Mouse (Mus musculus): ENCODE data around the gene Ttc3. TPM values are rescaled to one million over a fixed set of nuclear protein-coding genes. Genes with fewer than 3 reads are reported as not detected.

Ttc3 gene
- polyA plus RNA-seq, 1 experiment from 2014 or later = 56.6 TPM

DNA sequence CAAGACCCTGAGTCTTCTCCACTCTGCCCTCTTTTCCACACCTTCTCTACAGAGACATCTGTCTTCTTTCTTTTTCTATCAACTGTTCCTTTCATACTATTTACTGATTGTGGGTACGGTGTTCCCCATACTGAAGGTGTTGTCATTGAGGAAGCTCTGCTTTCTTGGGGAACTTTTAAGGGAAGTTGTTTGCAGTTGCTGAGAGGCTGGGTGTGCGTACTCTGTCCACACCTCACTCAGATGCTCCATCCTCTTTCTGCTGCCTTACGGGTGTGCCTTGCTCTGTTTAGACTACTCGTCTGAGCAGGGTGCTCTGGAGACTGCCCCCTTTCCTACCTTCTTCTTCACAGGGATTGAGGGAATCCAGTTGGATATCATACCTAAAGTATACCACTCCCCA is 21.9 kb downstream of the Ttc3 start:
- no peak overlapping the region for H3K9ac ChIP-seq (ENCODE audit: low read depth, low read length)
- no peak for ATAC-seq
- WGBS = 70% methylated on average over 4 of the region's 4 CpGs

DNA sequence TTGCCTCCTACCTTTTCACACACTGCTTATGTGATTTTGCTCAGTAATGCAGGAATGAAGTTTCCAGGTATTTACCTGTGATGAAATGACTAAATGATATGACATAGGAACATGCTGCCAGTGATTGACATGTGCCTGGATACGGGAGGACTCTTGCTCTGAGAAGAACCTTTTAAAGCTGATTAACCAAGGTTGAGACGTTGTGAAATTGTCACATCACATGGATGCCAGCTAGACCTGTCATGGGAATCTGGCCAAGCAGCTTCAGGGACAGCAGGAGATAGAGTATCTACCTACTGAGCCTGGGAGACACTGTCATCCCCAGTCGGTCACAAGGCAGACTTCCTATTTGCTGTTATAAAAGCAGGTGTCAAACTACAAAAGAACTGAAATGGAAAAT is 24.6 kb downstream of the Ttc3 start:
- no peaks in the 10 kb centered on the region for H3K9me3 ChIP-seq (ENCODE audit: control insufficient read depth)
- WGBS = 64% methylated on average over 3 of the region's 3 CpGs
- no peak overlapping the region for H3K4me3 ChIP-seq (ENCODE audit: low read depth, low read length)
- no peaks in the 10 kb centered on the region for H3K27me3 ChIP-seq (replicated peaks; ENCODE audit: control insufficient read depth, insufficient read depth, low read length)
- H3K9ac ChIP-seq (ENCODE audit: low read depth, low read length) = no peak overlapping the region
- peaks cover 8% of the 10 kb centered on the region; the same call in 1 of the 2 replicates for H3K36me3 ChIP-seq (ENCODE audit: control insufficient read depth, insufficient read depth)
- H3K27ac ChIP-seq (ENCODE audit: low read depth, low read length) = no peak overlapping the region
- H3K4me2 ChIP-seq (replicated peaks; ENCODE audit: low read depth) = no peak overlapping the region
- H3K4me1 ChIP-seq (replicated peaks; ENCODE audit: control insufficient read depth, insufficient read depth, low read length) = no peaks in the 10 kb centered on the region
- no peak for TF ChIP-seq CTCF (IDR thresholded peaks at IDR 0.05; ENCODE audit: low read depth)
- ATAC-seq = no peak

More for the DNA sequence above, 21.9 kb downstream of the Ttc3 start:
- Histone ChIP-seq H3K4me2 (replicated peaks; ENCODE audit: low read depth) (no peak overlapping the region), H3K27ac (ENCODE audit: low read depth, low read length) (no peak overlapping the region), H3K36me3 (ENCODE audit: control insufficient read depth, insufficient read depth) (0 out of 2 replicates have a peak, but pooled peaks cover 5% of the 10 kb centered on the region), H3K27me3 (replicated peaks; ENCODE audit: control insufficient read depth, insufficient read depth, low read length) (no peaks in the 10 kb centered on the region), H3K9me3 (ENCODE audit: control insufficient read depth) (no peaks in the 10 kb centered on the region), H3K4me3 (ENCODE audit: low read depth, low read length) (no peak overlapping the region), H3K4me1 (replicated peaks; ENCODE audit: control insufficient read depth, insufficient read depth, low read length) (no peaks in the 10 kb centered on the region)
- no peak for TF ChIP-seq CTCF (IDR thresholded peaks at IDR 0.05; ENCODE audit: low read depth)

- H3K27ac ChIP-seq (ENCODE audit: low read depth, low read length) = no peak overlapping the region
- no peak overlapping the region for H3K9ac ChIP-seq (ENCODE audit: low read depth, low read length)
- no peak overlapping the region for H3K4me2 ChIP-seq (replicated peaks; ENCODE audit: low read depth)
- H3K4me3 ChIP-seq (ENCODE audit: low read depth, low read length) = no peak overlapping the region
- H3K36me3 ChIP-seq (ENCODE audit: control insufficient read depth, insufficient read depth) = peaks cover 8% of the 10 kb centered on the region; the same call in 1 of the 2 replicates
- TF ChIP-seq CTCF (IDR thresholded peaks at IDR 0.05; ENCODE audit: low read depth) = no peak
- ATAC-seq = no peak
- no peaks in the 10 kb centered on the region for H3K9me3 ChIP-seq (ENCODE audit: control insufficient read depth)
- WGBS = 50% methylated on average over 7 of the region's 7 CpGs
- H3K4me1 ChIP-seq (replicated peaks; ENCODE audit: control insufficient read depth, insufficient read depth, low read length) = no peaks in the 10 kb centered on the region
- H3K27me3 ChIP-seq (replicated peaks; ENCODE audit: control insufficient read depth, insufficient read depth, low read length) = no peaks in the 10 kb centered on the region
Observed at GRCm38 (mm10) chr16:94396641-94397040, 26.2 kb downstream of the Ttc3 start.

DNA sequence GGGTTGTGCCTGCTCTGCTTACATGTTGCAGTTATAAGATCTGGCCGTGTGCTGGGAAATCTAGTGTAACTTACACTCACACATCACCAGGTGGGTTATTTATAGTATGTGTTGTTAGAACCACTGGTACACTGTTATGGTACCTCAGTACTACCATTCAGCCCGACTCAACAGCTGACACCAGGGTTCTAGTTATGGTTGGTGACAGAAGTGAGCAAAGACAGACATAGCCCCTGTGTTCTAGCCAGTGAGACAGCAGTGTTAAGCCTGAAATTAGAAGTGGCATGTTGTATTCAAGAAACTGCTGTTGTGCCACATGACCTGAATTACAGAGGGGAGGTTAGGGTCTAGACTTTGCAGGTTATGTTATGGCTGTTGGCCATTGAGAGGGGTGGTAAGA is 28.7 kb downstream of the Ttc3 start:
- ATAC-seq = no peak
- no peaks in the 10 kb centered on the region for H3K9me3 ChIP-seq (ENCODE audit: control insufficient read depth)
- no peaks in the 10 kb centered on the region for H3K27me3 ChIP-seq (replicated peaks; ENCODE audit: control insufficient read depth, insufficient read depth, low read length)
- no peak overlapping the region for H3K4me3 ChIP-seq (ENCODE audit: low read depth, low read length)
- no peak overlapping the region for H3K4me2 ChIP-seq (replicated peaks; ENCODE audit: low read depth)
- TF ChIP-seq CTCF (IDR thresholded peaks at IDR 0.05; ENCODE audit: low read depth) = no peak
- no peak overlapping the region for H3K27ac ChIP-seq (ENCODE audit: low read depth, low read length)
- WGBS = 75% methylated on average over 2 of the region's 2 CpGs
- no peaks in the 10 kb centered on the region for H3K4me1 ChIP-seq (replicated peaks; ENCODE audit: control insufficient read depth, insufficient read depth, low read length)
- no peak overlapping the region for H3K9ac ChIP-seq (ENCODE audit: low read depth, low read length)
- peaks cover 15% of the 10 kb centered on the region for H3K36me3 ChIP-seq (ENCODE audit: control insufficient read depth, insufficient read depth)

DNA sequence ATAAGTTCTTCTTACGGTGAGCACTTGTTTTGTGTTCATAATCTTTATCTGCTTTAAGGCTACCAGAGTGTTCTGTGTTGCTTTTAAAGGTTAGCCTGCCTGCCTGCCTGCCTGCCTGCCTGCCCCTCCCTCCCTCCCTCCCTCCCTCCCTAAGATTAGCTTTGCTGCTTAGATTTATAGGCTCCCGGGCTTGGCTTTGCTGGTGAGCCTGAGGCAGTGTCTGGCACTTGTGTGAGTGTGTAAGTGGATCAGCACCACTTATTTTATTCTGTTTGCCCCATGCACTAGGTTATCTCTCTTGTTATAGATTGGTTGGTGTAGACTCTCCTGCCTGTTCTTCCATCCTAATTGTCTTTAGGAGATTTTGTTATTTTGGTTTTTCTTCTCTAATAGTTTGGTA is 31.2 kb downstream of the Ttc3 start:
- H3K9me3 ChIP-seq (ENCODE audit: control insufficient read depth) = no peaks in the 10 kb centered on the region
- H3K4me1 ChIP-seq (replicated peaks; ENCODE audit: control insufficient read depth, insufficient read depth, low read length) = no peaks in the 10 kb centered on the region
- 33% methylated on average over 2 of the region's 2 CpGs for WGBS
- H3K4me2 ChIP-seq (replicated peaks; ENCODE audit: low read depth) = no peak overlapping the region
- H3K9ac ChIP-seq (ENCODE audit: low read depth, low read length) = no peak overlapping the region
- H3K27ac ChIP-seq (ENCODE audit: low read depth, low read length) = no peak overlapping the region
- H3K4me3 ChIP-seq (ENCODE audit: low read depth, low read length) = no peak overlapping the region
- peaks cover 18% of the 10 kb centered on the region for H3K36me3 ChIP-seq (ENCODE audit: control insufficient read depth, insufficient read depth)
- no peak for ATAC-seq
- no peak for TF ChIP-seq CTCF (IDR thresholded peaks at IDR 0.05; ENCODE audit: low read depth)
- H3K27me3 ChIP-seq (replicated peaks; ENCODE audit: control insufficient read depth, insufficient read depth, low read length) = no peaks in the 10 kb centered on the region

DNA sequence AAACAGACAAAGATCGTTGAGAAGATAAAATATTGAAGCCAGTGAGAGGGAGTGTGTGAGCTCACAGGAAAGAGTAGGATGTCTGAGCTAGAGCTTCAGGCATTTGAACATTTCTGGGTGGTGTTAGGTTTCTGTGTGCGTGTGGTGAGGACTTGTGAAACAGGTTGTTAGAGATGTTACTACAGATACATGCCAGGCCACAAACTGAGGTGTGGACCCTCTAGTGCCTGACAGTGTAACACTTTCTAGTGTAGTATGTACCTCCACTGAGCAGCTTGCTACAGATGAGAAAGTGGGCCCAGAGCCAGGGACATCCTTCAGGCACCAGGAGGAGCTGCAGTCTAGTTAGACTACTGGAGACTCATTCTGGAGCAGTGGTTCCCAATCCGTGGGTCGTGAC is 31.8 kb downstream of the Ttc3 start:
- no peaks in the 10 kb centered on the region for H3K27me3 ChIP-seq (replicated peaks; ENCODE audit: control insufficient read depth, insufficient read depth, low read length)
- H3K4me2 ChIP-seq (replicated peaks; ENCODE audit: low read depth) = no peak overlapping the region
- no peaks in the 10 kb centered on the region for H3K4me1 ChIP-seq (replicated peaks; ENCODE audit: control insufficient read depth, insufficient read depth, low read length)
- no peak overlapping the region for H3K27ac ChIP-seq (ENCODE audit: low read depth, low read length)
- H3K9me3 ChIP-seq (ENCODE audit: control insufficient read depth) = no peaks in the 10 kb centered on the region
- H3K4me3 ChIP-seq (ENCODE audit: low read depth, low read length) = no peak overlapping the region
- TF ChIP-seq CTCF (IDR thresholded peaks at IDR 0.05; ENCODE audit: low read depth) = peak; percentile 33
- H3K36me3 ChIP-seq (ENCODE audit: control insufficient read depth, insufficient read depth) = peaks cover 22% of the 10 kb centered on the region
- 74% methylated on average over 4 of the region's 4 CpGs for WGBS
- no peak overlapping the region for H3K9ac ChIP-seq (ENCODE audit: low read depth, low read length)
- no peak for ATAC-seq

DNA sequence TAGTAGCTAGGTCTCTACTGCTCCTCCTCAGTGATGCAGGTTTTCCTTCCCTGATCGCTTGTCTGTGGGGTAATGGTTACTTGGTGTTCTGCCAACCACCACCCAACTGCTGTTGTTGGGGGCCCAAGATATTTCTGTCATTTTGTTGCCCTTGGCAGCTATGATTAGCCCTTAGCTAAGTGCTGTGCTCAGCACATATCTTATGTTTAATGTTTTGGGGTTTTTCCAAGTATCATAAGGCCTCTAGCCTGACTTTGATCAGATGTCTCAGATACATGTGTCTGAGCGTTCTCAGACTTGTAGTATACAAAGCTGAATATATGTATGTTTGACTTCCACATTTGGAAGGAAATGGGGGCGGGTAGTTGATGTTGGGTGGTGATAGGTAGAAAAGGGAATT is 40.9 kb downstream of the Ttc3 start:
- Histone ChIP-seq H3K9me3 (ENCODE audit: control insufficient read depth) (no peaks in the 10 kb centered on the region), H3K4me1 (replicated peaks; ENCODE audit: control insufficient read depth, insufficient read depth, low read length) (no peaks in the 10 kb centered on the region), H3K9ac (ENCODE audit: low read depth, low read length) (no peak overlapping the region), H3K27me3 (replicated peaks; ENCODE audit: control insufficient read depth, insufficient read depth, low read length) (no peaks in the 10 kb centered on the region), H3K4me3 (ENCODE audit: low read depth, low read length) (no peak overlapping the region), H3K27ac (ENCODE audit: low read depth, low read length) (no peak overlapping the region), H3K4me2 (replicated peaks; ENCODE audit: low read depth) (no peak overlapping the region), H3K36me3 (ENCODE audit: control insufficient read depth, insufficient read depth) (peaks cover 15% of the 10 kb centered on the region)
- WGBS = 84% methylated on average over 3 of the region's 3 CpGs
- ATAC-seq = no peak
- no peak for TF ChIP-seq CTCF (IDR thresholded peaks at IDR 0.05; ENCODE audit: low read depth)

Data from intestine, postnatal 0 days (tissue).